Mouse (Mus musculus): Measurements from ENCODE around the gene Cwc27.

Cwc27 gene

DNA sequence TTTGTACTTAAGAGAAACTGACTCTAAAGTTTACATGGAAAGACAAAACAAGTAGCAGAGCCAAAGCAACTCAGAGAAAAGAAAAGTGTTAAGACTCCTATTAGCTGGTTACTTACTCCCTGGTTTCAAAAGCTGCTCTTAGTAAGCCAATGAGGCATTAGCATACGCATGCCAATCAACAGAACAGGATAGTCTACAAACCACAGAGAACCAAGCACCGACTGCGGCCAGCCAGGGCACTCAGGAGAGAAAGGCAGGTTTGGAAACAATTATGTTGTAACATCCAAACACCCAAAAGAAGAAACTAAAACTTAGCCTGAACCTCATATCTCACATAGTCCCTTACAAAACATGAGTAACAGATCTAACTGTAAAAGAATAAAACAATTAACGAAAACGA, 166.8 kb downstream of the Cwc27 start:
- no peak for DNase-seq (ENCODE audit: low read depth in 1 of 2, low spot score in 2 of 2)

DNA sequence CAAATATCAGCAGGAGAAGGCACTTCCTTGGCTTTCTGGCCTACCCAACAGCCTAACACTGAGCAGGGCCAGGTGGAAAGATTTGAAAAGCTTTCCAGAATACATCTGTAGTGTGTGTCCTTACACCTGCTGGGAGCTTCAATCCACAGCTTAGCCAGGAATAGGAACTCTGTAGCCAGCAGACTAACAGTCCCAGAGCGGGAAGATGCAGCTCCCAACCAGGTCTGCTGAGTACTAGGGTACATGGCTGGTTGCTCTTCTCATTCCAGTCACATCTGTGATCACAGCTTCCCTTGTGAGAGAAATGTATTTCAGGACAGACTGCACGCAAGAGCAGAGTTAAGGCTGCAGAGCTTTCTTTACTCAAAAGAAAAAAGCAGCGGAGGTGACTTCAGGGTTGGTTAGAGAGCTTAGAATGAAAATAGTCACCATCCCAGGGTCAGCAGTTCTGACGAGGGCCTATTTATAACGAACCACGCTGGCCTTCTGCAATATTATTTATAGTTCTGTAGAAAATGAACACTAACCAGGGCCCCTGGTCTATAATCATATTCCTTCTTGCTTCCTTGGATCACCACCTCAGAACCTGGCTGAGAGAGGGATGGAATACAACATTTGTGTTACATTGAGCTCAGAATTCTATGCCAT, 171.0 kb downstream of the Cwc27 start:
- no peak for DNase-seq (ENCODE audit: low read depth in 1 of 2, low spot score in 2 of 2)

DNA sequence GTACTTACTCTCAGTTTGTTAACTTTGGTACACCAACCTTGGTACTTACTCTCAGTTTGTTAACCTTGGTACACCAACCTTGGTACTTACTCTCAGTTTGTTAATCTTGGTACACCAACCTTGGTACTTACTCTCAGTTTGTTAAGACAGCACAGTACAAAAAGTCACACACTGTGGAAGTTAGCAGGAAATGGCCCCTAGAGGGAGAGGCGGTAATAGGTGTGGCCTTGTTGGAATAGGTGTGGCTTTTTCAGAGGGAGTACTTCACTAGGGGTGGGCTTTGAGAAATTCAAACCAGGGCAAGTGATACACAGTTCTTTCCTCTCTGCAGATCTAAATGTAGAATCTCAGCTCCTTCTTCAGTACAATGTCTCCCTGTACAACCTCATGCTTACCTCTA, 172.8 kb downstream of the Cwc27 start:
- DNase-seq (ENCODE audit: low read depth in 1 of 2, low spot score in 2 of 2), result no peak

DNA sequence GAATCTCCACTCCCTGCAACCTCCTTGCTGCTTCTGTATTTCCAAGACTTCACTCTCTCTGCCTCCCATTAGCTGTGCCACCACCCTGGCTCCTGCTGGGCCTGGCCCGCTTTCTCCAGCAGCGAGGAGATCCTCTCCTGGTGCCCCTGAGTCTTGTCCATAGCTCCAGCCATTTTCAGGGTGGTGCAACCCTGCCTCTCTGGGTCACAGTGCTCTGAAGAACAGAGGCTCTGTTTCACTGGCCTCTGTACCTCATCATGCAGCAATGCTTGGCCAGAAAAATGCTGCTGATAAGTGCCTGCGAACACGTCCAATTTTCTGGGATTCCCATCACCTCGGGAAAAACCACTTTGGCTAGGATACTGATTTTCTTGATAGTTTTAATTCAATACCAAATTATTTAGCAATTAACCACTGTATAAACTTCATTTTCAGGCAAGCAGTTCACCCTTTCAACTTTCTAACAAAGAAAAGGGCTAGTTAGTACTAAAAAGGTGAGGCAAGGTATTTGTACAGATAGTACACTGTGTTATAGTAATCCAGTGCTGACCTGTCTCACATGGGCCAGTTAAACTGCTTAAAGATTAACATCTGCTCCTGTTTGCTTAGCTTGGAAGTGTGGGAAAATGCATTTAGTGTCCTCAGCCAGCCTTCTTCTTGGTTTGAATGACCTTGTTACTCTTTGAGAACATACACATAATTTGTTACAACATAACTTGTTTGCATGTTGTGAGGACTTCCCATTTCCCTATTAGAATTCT, 176.1 kb downstream of the Cwc27 start:
- DNase-seq (ENCODE audit: low read depth in 1 of 2, low spot score in 2 of 2), result no peak

DNA sequence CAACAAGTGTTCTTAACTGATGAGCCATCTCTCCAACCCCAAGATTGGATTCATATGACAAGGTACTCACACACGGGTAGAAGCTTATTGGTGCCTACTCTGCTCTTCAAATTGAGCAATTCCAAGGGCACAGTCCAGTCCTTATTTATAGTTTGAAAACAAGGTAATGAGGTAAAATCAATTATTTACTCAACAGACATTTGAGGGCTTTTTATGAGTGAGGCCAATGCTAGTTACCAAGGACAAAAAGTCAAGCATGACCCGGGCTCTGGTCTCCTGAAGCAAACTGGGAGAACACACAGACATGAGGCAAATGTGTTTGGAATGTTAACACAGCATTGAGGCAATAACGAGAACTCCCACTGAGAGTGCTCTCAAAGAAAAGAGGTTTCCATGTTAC, 178.0 kb downstream of the Cwc27 start:
- no peak for DNase-seq (ENCODE audit: low read depth in 1 of 2, low spot score in 2 of 2)

DNA sequence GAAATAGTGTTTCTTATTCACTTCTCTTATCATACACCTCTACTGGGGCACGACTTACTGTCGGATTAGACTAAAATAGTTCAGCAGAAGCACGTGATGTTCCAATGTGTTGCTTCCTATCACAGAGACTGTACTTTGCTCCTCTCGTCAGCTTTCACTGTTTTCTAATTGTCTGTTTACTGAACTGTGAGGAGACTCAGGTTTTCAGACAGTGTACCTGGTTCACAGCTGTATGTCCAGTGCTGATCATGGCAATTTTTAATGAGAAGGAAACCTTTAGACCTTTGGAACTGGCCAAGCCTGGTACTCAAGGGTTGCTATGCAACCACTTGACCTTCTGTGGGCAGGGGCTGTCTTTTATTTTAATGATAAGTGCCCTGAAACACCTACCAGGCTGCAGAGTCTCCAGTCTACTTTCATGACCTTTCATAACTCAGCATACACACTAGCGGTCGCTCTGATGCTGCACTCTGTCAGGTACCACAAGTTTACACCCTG, 180.9 kb downstream of the Cwc27 start:
- no peak for DNase-seq (ENCODE audit: low read depth in 1 of 2, low spot score in 2 of 2)

DNA sequence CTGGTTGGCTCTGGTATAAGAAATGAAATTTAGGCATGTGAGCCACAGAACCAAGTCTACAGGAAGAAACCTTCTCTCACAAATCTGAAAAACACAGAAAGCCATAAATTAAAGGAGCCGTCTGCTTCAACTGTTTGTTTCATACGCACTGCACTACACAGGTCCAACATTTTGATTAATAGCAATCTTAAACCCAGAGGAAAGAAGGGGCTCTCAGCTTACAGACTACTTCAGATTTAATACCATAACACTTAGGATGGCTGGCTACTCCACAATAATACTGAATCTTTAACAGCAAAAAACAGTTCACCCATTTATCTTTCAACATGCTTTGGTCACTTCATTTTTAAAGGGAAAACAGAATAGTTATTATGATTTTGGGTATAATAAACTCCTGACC, 182.2 kb downstream of the Cwc27 start:
- DNase-seq (ENCODE audit: low read depth in 1 of 2, low spot score in 2 of 2), result no peak

DNA sequence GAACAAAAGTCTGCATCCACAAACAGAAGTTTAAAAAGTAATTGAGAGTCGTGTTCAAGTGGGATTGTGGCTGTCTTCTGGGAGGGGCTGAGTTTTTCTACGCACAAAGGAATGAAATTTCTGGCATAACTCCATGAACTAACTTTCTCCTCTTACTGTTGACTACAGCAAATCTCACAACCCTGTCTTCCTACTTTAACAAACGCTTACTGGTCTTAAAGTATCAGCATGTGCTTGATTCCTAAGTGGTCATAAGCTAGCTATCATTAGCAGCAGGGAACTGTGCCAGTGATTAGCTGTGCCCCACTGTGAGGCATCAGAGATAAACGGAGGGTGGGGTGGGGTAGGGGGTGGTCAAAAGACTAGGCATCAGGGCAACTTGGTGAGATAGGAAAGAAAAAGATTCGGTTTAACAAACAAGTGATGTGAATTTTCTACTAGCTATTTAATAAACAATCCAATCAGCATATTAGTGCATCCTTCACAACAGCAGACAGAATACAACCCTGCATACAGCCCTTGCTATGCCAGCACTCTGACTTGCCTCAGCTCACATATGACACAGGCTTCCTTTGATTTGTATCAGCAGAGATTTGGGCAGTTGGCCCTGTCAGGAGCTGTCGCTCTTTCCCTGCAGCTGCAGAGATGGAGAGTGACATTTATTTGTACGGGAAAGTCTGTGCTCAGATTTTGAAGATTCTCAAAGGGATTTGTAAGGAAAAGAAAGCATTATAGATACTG, 184.3 kb downstream of the Cwc27 start:
- no peak for DNase-seq (ENCODE audit: low read depth in 1 of 2, low spot score in 2 of 2)

DNA sequence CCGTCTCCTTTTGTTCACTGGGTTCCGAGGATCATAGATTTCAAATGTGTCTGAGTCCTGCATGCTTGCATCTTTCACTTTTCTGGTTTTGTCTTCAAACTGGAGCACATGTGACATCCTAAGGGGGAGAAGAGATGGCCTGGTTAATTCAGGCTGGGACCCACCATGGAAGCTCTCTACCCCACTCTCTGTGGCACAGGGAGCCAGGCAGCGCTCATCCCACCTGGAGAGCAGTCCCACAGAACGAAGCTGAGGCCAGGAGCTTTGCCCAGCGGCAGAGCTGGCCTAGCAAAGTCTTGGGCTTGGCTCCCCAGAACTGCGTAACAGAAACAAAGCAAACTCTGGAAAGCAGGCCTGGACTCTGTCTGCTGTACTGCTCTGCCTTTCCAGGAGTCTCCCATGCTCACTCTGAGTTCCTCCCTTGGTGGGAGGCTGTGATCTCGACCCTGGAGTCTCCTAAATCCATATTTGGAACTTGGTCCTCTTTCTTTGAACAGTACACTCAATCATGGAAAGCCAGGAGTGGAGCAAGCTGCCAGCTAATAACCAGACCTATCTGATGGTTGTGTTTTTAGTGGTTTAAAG, 185.2 kb downstream of the Cwc27 start:
- no peak for DNase-seq (ENCODE audit: low read depth in 1 of 2, low spot score in 2 of 2)

DNA sequence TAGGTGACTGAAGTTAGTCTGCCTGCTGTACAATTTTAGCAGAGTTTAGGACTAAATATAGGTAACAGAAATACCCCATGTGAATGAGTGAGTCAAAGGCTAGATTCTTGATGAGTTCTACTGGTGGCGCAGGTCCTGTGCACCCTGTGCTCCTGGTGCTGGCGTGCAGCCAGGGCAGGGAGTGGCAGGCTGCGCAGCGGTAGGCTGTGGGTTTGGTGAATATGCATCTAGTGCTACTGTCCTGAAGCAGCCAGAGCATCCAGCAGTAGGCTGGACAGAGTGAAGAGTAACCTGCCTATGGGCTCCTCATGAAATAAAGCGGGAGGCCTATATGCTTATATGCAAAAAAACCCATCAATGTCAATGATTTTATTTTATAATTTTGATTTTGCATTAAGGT, 186.1 kb downstream of the Cwc27 start:
- no peak for DNase-seq (ENCODE audit: low read depth in 1 of 2, low spot score in 2 of 2)

DNA sequence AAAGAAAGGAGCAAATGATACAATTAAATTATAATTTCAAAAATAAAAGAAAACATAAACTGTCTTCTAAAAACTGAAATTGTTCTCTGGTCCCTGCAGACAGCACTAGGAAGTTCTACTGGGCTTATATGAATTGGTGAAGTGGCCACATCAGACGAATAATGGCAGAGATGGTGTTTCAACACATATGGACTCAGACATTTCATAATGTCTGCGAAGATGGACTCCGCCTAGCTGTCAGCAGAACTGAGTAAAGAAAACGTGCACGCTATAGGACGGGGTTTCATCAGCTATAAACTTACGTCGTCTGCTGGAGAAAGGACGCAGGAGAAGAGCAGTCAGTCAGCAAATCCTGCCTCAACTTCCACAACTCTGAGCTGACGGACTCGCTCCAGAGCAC, 187.3 kb downstream of the Cwc27 start:
- DNase-seq (ENCODE audit: low read depth in 1 of 2, low spot score in 2 of 2), result no peak

DNA sequence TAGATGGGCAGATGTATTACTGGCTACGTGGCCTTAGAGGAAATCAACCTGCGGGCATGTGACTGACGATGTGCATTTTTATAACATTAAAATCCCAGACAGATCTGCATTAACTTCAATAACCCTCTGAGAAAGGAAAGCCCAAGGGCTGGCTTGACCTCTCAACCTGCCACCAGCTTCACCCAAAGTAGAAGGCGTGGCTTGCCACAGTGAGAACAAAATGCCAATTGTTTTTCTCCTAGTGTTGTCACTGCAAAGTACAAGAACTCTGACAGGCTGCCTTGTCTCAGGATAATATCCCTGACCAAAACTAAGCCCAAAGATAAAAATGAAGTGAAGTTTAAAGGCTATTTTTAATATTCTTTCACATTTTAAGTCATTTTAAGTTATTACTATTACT, 188.9 kb downstream of the Cwc27 start:
- DNase-seq (ENCODE audit: low read depth in 1 of 2, low spot score in 2 of 2), result no peak

DNA sequence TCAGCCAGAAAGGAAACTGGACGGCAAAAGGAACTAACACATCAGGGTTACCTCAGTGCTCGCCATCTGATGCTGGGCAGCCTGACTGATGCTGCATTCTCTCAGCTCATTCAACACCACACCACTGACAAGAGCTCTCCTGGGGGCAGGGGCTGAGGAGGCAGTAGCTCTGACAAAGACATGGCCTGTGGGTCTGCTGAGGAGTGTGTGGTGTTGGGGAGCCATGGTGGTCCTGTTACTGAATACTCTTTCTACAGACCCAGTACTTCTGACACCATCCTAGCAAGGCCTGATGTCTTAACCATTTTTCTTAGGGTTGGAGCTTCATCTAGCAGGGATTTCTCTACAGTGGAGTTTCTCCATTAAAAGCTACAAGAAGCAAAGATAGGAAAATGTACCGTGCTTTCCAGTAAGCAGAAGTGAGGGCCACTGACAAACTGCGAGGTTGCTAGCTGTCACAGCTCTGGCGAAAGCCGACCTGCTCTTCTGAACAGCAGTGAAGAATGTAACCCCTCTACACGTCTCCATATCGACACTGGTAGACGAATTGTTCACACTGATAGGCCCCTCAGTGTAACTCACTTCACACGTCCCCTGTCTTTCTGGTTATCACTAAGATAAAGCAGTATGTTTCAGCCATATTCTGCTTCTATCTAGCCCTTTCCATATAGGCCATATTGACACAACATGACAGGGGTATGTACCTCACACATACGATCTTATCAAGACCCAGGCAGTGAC, 189.6 kb downstream of the Cwc27 start:
- no peak for DNase-seq (ENCODE audit: low read depth in 1 of 2, low spot score in 2 of 2)

DNA sequence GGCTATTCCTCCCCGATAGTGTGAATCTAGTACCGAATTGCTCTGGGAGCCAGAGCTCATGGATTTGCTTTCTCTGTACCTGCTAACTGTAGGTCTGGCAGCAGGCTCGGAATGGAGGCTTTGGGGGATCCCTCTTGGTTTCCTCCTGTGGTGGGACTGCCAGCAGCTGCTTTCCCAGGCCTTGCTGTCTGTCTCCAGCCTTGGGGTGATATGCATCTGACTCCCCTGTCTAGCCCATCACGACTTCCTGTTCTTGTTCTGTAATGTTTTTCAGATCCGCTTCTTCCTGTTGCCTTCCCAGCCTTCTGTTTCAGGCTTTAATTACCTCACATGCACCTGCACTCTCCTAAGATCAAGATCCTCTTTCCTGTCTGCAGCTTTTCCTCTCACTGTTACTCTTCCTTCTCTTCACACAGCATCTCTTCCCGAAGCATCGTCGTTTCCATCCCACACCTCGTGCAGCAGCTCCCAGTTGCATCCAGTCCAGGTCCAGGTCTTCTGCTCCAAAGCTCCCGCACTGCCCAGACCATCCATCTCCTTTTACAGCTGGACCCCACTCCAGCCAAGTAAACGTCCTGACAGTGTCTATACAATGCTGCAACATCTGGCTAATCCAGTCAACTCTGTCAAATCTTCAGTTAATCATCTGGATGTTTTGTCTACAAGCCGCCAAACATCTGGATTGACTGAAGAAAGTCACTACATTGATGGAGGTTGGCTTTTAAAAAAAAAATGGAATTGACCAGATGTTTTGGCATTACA, 193.6 kb downstream of the Cwc27 start:
- no peak for DNase-seq (ENCODE audit: low read depth in 1 of 2, low spot score in 2 of 2)

DNA sequence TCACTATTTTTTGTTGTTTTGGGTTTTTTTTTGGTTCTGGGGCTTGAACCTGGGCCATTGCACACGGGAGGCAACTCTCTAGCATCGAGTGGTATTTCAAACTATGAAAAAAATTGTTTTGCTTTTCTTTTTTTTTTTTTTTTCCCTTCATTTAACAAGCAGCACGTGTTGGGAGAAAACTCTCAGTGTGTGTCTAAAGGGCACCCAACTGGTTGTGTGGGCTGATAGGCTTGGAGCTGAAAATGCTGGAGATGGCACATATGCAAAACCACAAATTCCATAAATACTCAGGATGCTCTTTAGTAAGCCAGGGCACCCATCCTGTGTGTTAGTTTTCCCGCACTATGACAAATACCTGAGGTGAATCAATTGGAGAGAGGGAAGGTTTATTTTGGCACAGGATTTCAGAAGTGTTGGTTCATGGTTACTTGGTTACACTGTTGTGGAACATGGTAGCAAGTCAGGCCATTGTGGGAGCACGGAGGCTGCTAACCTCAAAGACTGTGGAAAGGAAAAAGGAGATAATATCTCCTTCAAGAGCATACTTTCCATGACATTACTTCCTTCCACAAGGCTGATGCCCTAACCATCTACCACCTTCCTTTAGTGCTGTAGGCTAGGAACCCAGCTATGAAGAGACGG, 194.7 kb downstream of the Cwc27 start:
- DNase-seq (ENCODE audit: low read depth in 1 of 2, low spot score in 2 of 2), result no peak

DNA sequence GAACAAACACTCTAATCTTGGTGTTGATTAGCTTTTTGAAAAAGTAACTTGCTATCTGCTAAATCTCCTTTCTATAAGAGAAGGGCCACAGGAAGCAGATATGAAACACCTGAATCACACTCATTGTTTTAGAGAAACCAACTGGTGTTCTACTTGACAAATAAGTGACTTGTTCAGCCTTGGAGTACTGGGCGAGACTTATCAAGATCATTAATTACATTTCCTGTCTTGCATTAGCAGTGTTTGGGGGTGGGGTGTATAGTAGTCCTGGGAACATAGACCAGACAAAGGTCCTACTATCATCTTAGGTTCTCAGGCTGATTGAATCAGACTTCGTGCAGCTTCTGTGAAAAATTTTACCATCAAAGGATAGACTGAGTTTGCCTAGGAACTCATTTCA, 196.5 kb downstream of the Cwc27 start:
- no peak for DNase-seq (ENCODE audit: low read depth in 1 of 2, low spot score in 2 of 2)

DNA sequence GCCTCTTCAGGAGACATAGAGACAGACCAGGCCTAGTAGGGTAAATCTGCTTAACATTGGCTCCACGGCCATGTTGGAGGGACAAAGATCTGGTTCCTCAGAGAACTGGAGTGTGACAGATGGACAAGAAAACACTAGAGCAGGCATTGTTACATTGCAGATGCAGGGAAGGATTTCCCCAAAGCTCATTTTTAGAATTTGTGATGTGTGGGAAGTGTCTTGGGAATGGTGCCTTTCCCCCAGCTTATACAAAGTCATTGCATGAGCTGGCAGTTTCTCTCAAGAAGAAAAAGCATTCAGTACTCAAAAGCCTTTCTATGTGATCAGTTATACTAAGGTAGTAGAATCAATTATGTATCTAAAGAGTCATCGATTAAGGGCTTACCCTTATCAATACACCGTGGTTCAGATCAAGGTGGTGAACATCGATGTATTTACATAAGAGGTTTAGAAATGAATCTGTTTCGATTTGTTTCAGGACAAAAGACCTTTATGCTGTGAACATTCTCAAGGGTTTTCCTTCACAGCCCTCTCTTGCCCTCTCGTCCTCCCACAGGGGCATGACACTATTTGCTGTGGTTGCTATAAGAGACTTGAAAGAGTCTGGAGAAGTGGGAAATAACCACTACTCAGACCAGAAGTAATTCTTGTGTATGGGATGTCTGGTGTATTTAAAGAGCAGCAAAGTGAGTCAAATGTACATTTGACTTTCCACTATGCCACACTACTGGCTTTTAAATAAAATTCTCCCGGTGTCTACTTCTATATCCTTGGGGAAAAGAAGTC, 197.2 kb downstream of the Cwc27 start:
- no peak for DNase-seq (ENCODE audit: low read depth in 1 of 2, low spot score in 2 of 2)

DNA sequence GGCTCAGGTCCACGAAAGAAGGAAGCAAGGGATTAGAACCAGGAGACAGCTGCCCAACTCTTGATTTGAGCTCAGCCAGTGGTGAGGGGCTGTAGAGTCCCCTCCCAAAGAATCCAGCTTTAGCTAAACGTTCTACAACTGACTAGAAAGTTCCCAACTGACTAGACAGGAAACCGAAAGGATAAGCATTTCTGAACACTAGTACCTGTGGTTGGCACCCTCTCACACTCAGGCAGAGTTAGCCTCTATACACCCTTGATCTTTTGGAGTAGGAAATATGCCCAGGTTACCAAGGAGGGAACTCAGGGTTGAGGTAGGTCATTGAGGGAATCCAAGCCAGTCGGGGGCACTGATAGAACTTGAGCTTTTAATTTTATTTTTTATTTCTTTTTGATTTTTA, 199.7 kb downstream of the Cwc27 start:
- DNase-seq (ENCODE audit: low read depth in 1 of 2, low spot score in 2 of 2), result no peak

All from monocyte, adult 2 months (primary cell).